ENCODE assay signal across 25 mouse cellular contexts in the genomic region with DNA sequence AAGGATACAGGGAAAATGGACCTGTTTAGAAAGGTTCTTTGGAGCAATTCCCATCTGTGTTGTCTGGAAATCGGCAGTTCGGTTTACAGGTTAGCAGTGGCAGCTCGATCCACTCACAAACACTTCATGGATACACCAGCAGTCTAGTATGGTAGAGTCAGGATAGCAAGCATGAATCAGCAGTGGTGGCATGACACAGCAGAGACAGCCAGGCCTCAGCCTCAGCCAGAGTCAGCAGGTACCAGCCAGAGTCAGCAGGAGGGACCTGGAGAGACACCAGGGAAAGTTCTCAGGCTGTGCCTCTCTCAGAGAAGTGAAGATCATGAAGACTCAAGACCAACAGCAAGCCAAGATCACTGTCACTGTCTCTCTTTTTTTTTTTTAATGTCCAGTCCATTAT. TPM values are rescaled to one million over a fixed set of nuclear protein-coding genes. Genes with fewer than 3 reads are reported as not detected.
A peak's percentile ranks its signal among the peaks of the same experiment; 100 is the strongest.
DNase-seq lines count a peak whose midpoint lies in the region; ATAC-seq and TF ChIP-seq lines count a peak whose summit lies in the region.
"Had no signal": no experiment of that assay in that cellular context is flagged by ENCODE, and none has a peak within 500 bp of the region (broad histone marks: within the 10 kb centered on the region; RNA-seq: fewer than 3 reads in every experiment).

No protein-coding gene starts in this region.

- H3K27me3 ChIP-seq in midbrain, embryonic 11.5 days (ENCODE audit: control insufficient read depth, insufficient read depth, low read length): no peaks in the 10 kb centered on the region
- no peaks in the 10 kb centered on the region for H3K27me3 ChIP-seq in midbrain, embryonic 14.5 days (ENCODE audit: control insufficient read depth, insufficient read depth, low read length)
- no peaks in the 10 kb centered on the region for H3K27me3 ChIP-seq in liver, embryonic 11.5 days (replicated peaks; ENCODE audit: control insufficient read depth, insufficient read depth, low read length)
- no peaks in the 10 kb centered on the region for H3K27me3 ChIP-seq in liver, postnatal 0 days (ENCODE audit: insufficient read depth, low read length)
- H3K27me3 ChIP-seq: embryonic facial prominence, embryonic 13.5 days; midbrain, embryonic 15.5 days; neural tube, embryonic 12.5 days had no signal

- H3K4me3 ChIP-seq in midbrain, embryonic 11.5 days (ENCODE audit: low read depth, low read length): no peak overlapping the region
- no peak overlapping the region for H3K4me3 ChIP-seq in midbrain, embryonic 14.5 days (replicated peaks; ENCODE audit: low read depth, low read length)
- no peak overlapping the region for H3K4me3 ChIP-seq in liver, embryonic 11.5 days (ENCODE audit: low read depth, low read length)
- H3K4me3 ChIP-seq in liver, postnatal 0 days (ENCODE audit: low read depth, low read length): no peak overlapping the region
- H3K4me3 ChIP-seq: embryonic facial prominence, embryonic 13.5 days; gastrocnemius, adult 2 months; midbrain, embryonic 15.5 days; neural tube, embryonic 12.5 days had no signal

- intact Hi-C loops in left cerebral cortex, postnatal 14 days (cut with DNase I): no loop called here

- DNase-seq in midbrain, embryonic 11.5 days (ENCODE audit: low spot score, missing footprints): peak; percentile 1
- no peak for DNase-seq in midbrain, embryonic 14.5 days
- peak; percentile 30 for DNase-seq in ZHBTc4 (ENCODE audit: low read depth, low spot score)
- no peak for DNase-seq in liver, embryonic 11.5 days (ENCODE audit: low spot score)
- DNase-seq in liver, postnatal 0 days: peak; percentile 26
- no peak for DNase-seq in left cerebral cortex, postnatal 14 days (ENCODE audit: low spot score in 2 of 2)
- DNase-seq in adrenal gland, postnatal 10 days: no peak
- DNase-seq: cerebellum, adult 18-20 months; cerebellum, postnatal 36 days; embryo, embryonic 11 days; gastrocnemius, adult 2 months; heart, postnatal 36 days; kidney, adult 9 months; kidney, postnatal 14 days; lung, adult 18-20 months; lung, postnatal 10 days; retina, postnatal 1 day; right cerebral cortex, postnatal 25 days; thymus, postnatal 4 days had no signal

- H3K4me2 ChIP-seq in midbrain, embryonic 11.5 days: no peak overlapping the region
- no peak overlapping the region for H3K4me2 ChIP-seq in midbrain, embryonic 14.5 days (ENCODE audit: low read length)
- no peak overlapping the region for H3K4me2 ChIP-seq in liver, embryonic 11.5 days
- H3K4me2 ChIP-seq in liver, postnatal 0 days (ENCODE audit: low read depth, low read length): no peak overlapping the region
- H3K4me2 ChIP-seq: embryonic facial prominence, embryonic 13.5 days; hindbrain, embryonic 14.5 days; midbrain, embryonic 15.5 days; neural tube, embryonic 12.5 days had no signal

- H3K4me1 ChIP-seq in midbrain, embryonic 11.5 days (ENCODE audit: control insufficient read depth, insufficient read depth, low read length): no peaks in the 10 kb centered on the region
- H3K4me1 ChIP-seq in midbrain, embryonic 14.5 days (ENCODE audit: control insufficient read depth, insufficient read depth, low read length): no peaks in the 10 kb centered on the region
- no peaks in the 10 kb centered on the region for H3K4me1 ChIP-seq in liver, embryonic 11.5 days (replicated peaks; ENCODE audit: control insufficient read depth, insufficient read depth, low read length)
- no peaks in the 10 kb centered on the region for H3K4me1 ChIP-seq in liver, postnatal 0 days (ENCODE audit: insufficient read depth)
- H3K4me1 ChIP-seq: midbrain, embryonic 15.5 days; neural tube, embryonic 12.5 days had no signal

- no peaks in the 10 kb centered on the region for H3K36me3 ChIP-seq in midbrain, embryonic 11.5 days (ENCODE audit: control insufficient read depth, insufficient read depth, low read length)
- no peaks in the 10 kb centered on the region for H3K36me3 ChIP-seq in midbrain, embryonic 14.5 days (ENCODE audit: control insufficient read depth, insufficient read depth, low read length)
- no peaks in the 10 kb centered on the region for H3K36me3 ChIP-seq in liver, embryonic 11.5 days (ENCODE audit: control insufficient read depth, insufficient read depth, low read length)
- no peaks in the 10 kb centered on the region for H3K36me3 ChIP-seq in liver, postnatal 0 days (replicated peaks; ENCODE audit: insufficient read depth, low read length)
- H3K36me3 ChIP-seq: embryonic facial prominence, embryonic 13.5 days; midbrain, embryonic 15.5 days; neural tube, embryonic 12.5 days had no signal

- ATAC-seq in midbrain, embryonic 11.5 days (ENCODE audit: low FRiP score): no peak
- ATAC-seq in midbrain, embryonic 14.5 days (ENCODE audit: low FRiP score, low TSS enrichment): no peak
- ATAC-seq in liver, embryonic 11.5 days (replicated peaks; ENCODE audit: low FRiP score): peak; percentile 66; the same call in 1 of the 2 replicates
- ATAC-seq in liver, postnatal 0 days: peak; percentile 79
- ATAC-seq: forebrain, embryonic 14.5 days; inflammation-experienced regulatory T-cells, adult 6 months; midbrain, embryonic 15.5 days had no signal

- no peak overlapping the region for H3K9ac ChIP-seq in midbrain, embryonic 11.5 days (ENCODE audit: low read length)
- no peak overlapping the region for H3K9ac ChIP-seq in midbrain, embryonic 14.5 days (replicated peaks; ENCODE audit: low read length)
- H3K9ac ChIP-seq in liver, embryonic 11.5 days (ENCODE audit: low read depth, low read length): no peak overlapping the region
- H3K9ac ChIP-seq in liver, postnatal 0 days (replicated peaks): no peak overlapping the region
- H3K9ac ChIP-seq: embryonic facial prominence, embryonic 13.5 days; hindbrain, embryonic 14.5 days; midbrain, embryonic 15.5 days; neural tube, embryonic 12.5 days had no signal

- 95% methylated on average over 3 of the region's 3 CpGs for WGBS in midbrain, embryonic 11.5 days
- WGBS in midbrain, embryonic 14.5 days: 98% methylated on average over 3 of the region's 3 CpGs
- WGBS in liver, embryonic 11.5 days: 90% methylated on average over 3 of the region's 3 CpGs
- 85% methylated on average over 3 of the region's 3 CpGs for WGBS in liver, postnatal 0 days (ENCODE audit: insufficient replicate concordance)

- no peak overlapping the region for H3K27ac ChIP-seq in midbrain, embryonic 11.5 days (ENCODE audit: low read depth, low read length)
- H3K27ac ChIP-seq in midbrain, embryonic 14.5 days (replicated peaks; ENCODE audit: low read depth, low read length): no peak overlapping the region
- no peak overlapping the region for H3K27ac ChIP-seq in liver, embryonic 11.5 days (ENCODE audit: low read depth, low read length)
- no peak overlapping the region for H3K27ac ChIP-seq in liver, postnatal 0 days (ENCODE audit: low read depth)
- H3K27ac ChIP-seq: gastrocnemius, adult 2 months; hindbrain, embryonic 14.5 days; midbrain, embryonic 15.5 days; neural tube, embryonic 12.5 days had no signal

- no peaks in the 10 kb centered on the region for H3K9me3 ChIP-seq in midbrain, embryonic 11.5 days (ENCODE audit: control insufficient read depth, low read length)
- no peaks in the 10 kb centered on the region for H3K9me3 ChIP-seq in midbrain, embryonic 14.5 days (ENCODE audit: control insufficient read depth, low read length)
- H3K9me3 ChIP-seq in liver, embryonic 11.5 days (ENCODE audit: control insufficient read depth, low read length): no peaks in the 10 kb centered on the region
- H3K9me3 ChIP-seq in liver, postnatal 0 days (ENCODE audit: low read length): no peaks in the 10 kb centered on the region
- H3K9me3 ChIP-seq: midbrain, embryonic 15.5 days; neural tube, embryonic 12.5 days had no signal

- TF ChIP-seq CTCF in liver, postnatal 0 days (IDR thresholded peaks at IDR 0.05; ENCODE audit: low read depth): no peak

- TF ChIP-seq EP300 in liver, postnatal 0 days (IDR thresholded peaks at IDR 0.05; ENCODE audit: low read depth): no peak

RNA-seq across cellular contexts. Expression of a gene that starts 40.7 kb away (rescaled TPM):
- polyA plus RNA-seq in midbrain, embryonic 11.5 days (2014; fragmentation: Nextera tagmentation; extraction: Ambion mirVana): 10.1 and 14.0 TPM in 2 replicates
- 37.0 and 39.1 TPM in 2 replicates for polyA plus RNA-seq in midbrain, embryonic 14.5 days (2014; fragmentation: Nextera tagmentation; extraction: Ambion mirVana)
- polyA plus RNA-seq in liver, embryonic 11.5 days (2014; fragmentation: Nextera tagmentation; extraction: Ambion mirVana): 11.8 and 12.1 TPM in 2 replicates
- polyA plus RNA-seq in liver, postnatal 0 days (2015; fragmentation: Nextera tagmentation; extraction: Ambion mirVana): 4.0 and 4.7 TPM in 2 replicates
- total RNA-seq in left cerebral cortex, postnatal 14 days (2021): 10 to 100 TPM; 20.6 to 22.8 TPM
- total RNA-seq in adrenal gland, postnatal 10 days (2021): 10 to 100 TPM; 25.7 to 32.1 TPM

Comparison
In these comparisons a context has a peak if more than half of its experiments do, and no peak if none do; other contexts are left out.
1. DNase-seq: peak in midbrain, embryonic 11.5 days (single experiment), ZHBTc4 (single experiment) and liver, postnatal 0 days (single experiment); none in midbrain, embryonic 14.5 days (single experiment), liver, embryonic 11.5 days (single experiment), left cerebral cortex, postnatal 14 days (0 of 2) and adrenal gland, postnatal 10 days (single experiment).
2. ATAC-seq: peak in liver, embryonic 11.5 days (single experiment) and liver, postnatal 0 days (single experiment); none in midbrain, embryonic 11.5 days (single experiment) and midbrain, embryonic 14.5 days (single experiment).